In the genomic region with DNA sequence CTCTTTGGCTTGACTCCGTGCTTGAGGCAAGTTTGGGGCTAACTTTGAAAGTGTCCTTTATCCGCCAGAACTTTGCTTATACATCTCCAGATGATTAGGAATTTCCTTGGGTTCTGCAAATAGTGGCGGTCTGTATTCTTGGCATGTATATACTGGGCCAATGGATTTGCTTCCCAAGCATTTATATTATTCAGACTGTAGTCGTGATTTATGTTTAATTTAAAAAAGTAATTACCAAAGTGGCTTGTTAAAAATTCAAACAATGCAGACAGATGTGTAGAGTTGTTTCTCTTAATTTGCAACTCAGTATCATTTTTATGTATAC, we compare ENCODE assay signal across 8 mouse cellular contexts. TPM values are rescaled to one million over a fixed set of nuclear protein-coding genes. Genes with fewer than 3 reads are reported as not detected.
DNase-seq lines count a peak whose midpoint lies in the region; ATAC-seq and TF ChIP-seq lines count a peak whose summit lies in the region.

No protein-coding gene starts in this region.

- in situ Hi-C loops in CH12.LX (cut with MboI; ENCODE audit: low pct_ligation_motif_present, low pct_unique_long_range_greater_than_20kb, low sequenced_read_pairs) = no loop called here

- no peak for TF ChIP-seq CTCF in CH12.LX (conservative IDR thresholded peaks at IDR 0.05 in 1 of 2, IDR thresholded peaks at IDR 0.05 in 1 of 2; ENCODE audit: low read depth in 2 of 2, low read length in 2 of 2)

- no peaks in the 10 kb centered on the region for H3K9me3 ChIP-seq in heart, embryonic 10.5 days
- H3K9me3 ChIP-seq in CH12.LX (replicated peaks; ENCODE audit: low read length) = no peaks in the 10 kb centered on the region
- no peaks in the 10 kb centered on the region for H3K9me3 ChIP-seq in forebrain, embryonic 13.5 days (replicated peaks)
- no peaks in the 10 kb centered on the region for H3K9me3 ChIP-seq in liver, embryonic 15.5 days (replicated peaks)

- no peak for TF ChIP-seq RAD21 in CH12.LX (IDR thresholded peaks at IDR 0.05; ENCODE audit: low read depth, low read length)

- peaks cover 36% of the 10 kb centered on the region for H3K27me3 ChIP-seq in heart, embryonic 10.5 days (ENCODE audit: insufficient read depth, poor library complexity, severe bottlenecking)
- H3K27me3 ChIP-seq in CH12.LX (replicated peaks) = peaks cover 21% of the 10 kb centered on the region
- peaks cover 2% of the 10 kb centered on the region; the same call in 1 of the 2 replicates for H3K27me3 ChIP-seq in forebrain, embryonic 13.5 days
- peaks cover 4% of the 10 kb centered on the region; the same call in 1 of the 2 replicates for H3K27me3 ChIP-seq in liver, embryonic 15.5 days

- peak overlapping the region; percentile 35 for H3K4me2 ChIP-seq in CH12.LX (ENCODE audit: insufficient read depth, low read depth, poor library complexity, severe bottlenecking)
- H3K4me2 ChIP-seq in forebrain, embryonic 13.5 days = peak overlapping the region; percentile 73
- peak overlapping the region; percentile 78 for H3K4me2 ChIP-seq in liver, embryonic 15.5 days

- dilution Hi-C loops in CH12.LX (cut with MboI; ENCODE audit: extremely low pct_ligation_motif_present, extremely low pct_unique_long_range_greater_than_20kb, low sequenced_read_pairs) = no loop called here

- TF ChIP-seq POLR2A in CH12.LX (IDR thresholded peaks at IDR 0.05; ENCODE audit: low read depth, low read length) = no peak

- no peaks in the 10 kb centered on the region for H3K79me2 ChIP-seq in CH12.LX (replicated peaks; ENCODE audit: control insufficient read depth, extremely low read depth, insufficient read depth, poor library complexity, severe bottlenecking)

- peak; percentile 41; the same call in 1 of the 2 replicates for ATAC-seq in forebrain, embryonic 13.5 days
- ATAC-seq in liver, embryonic 15.5 days (ENCODE audit: insufficient read depth) = peak; percentile 8

- no peak overlapping the region; the same call in 1 of the 2 replicates for H3K9ac ChIP-seq in CH12.LX (ENCODE audit: insufficient read depth, low read depth)
- H3K9ac ChIP-seq in forebrain, embryonic 13.5 days = peak overlapping the region; percentile 68
- peak overlapping the region; percentile 65 for H3K9ac ChIP-seq in liver, embryonic 15.5 days

- H3K4me1 ChIP-seq in heart, embryonic 10.5 days = peaks cover 3% of the 10 kb centered on the region; the same call in 1 of the 2 replicates
- H3K4me1 ChIP-seq in CH12.LX (ENCODE audit: control insufficient read depth in 1 of 2, insufficient read depth in 2 of 2) = peaks cover 15 to 29% of the 10 kb centered on the region in 2 experiments
- 0 out of 2 replicates have a peak, but pooled peaks cover 7% of the 10 kb centered on the region for H3K4me1 ChIP-seq in forebrain, embryonic 13.5 days
- peaks cover 53% of the 10 kb centered on the region for H3K4me1 ChIP-seq in liver, embryonic 15.5 days (replicated peaks)

- no peaks in the 10 kb centered on the region for H3K36me3 ChIP-seq in heart, embryonic 10.5 days
- no peaks in the 10 kb centered on the region for H3K36me3 ChIP-seq in CH12.LX (replicated peaks in 1 of 2; ENCODE audit: control insufficient read depth in 1 of 2, insufficient read depth in 1 of 2, low read length in 1 of 2)
- no peaks in the 10 kb centered on the region for H3K36me3 ChIP-seq in forebrain, embryonic 13.5 days (ENCODE audit: poor library complexity, severe bottlenecking)
- no peaks in the 10 kb centered on the region for H3K36me3 ChIP-seq in liver, embryonic 15.5 days (replicated peaks)

- intact Hi-C loops in heart, postnatal 14 days (cut with DNase I) = no loop called here

- WGBS in heart, embryonic 10.5 days = 17% methylated on average over 4 of the region's 4 CpGs
- 12% methylated on average over 4 of the region's 4 CpGs for WGBS in forebrain, embryonic 13.5 days
- 11% methylated on average over 4 of the region's 4 CpGs for WGBS in liver, embryonic 15.5 days (ENCODE audit: insufficient replicate concordance)

- no peak for TF ChIP-seq EP300 in CH12.LX (IDR thresholded peaks at IDR 0.05; ENCODE audit: low read length)

- peak overlapping the region; percentile 56; the same call in 1 of the 2 replicates for H3K27ac ChIP-seq in heart, embryonic 10.5 days
- H3K27ac ChIP-seq in CH12.LX (ENCODE audit: insufficient read depth, low read depth) = no peak overlapping the region
- no peak overlapping the region for H3K27ac ChIP-seq in forebrain, embryonic 13.5 days
- peak overlapping the region; percentile 83 for H3K27ac ChIP-seq in liver, embryonic 15.5 days (replicated peaks)

- no peak for DNase-seq in heart, embryonic 10.5 days (ENCODE audit: low spot score)
- no peak for DNase-seq in heart, postnatal 14 days
- DNase-seq in CH12.LX (ENCODE audit: extremely low read depth) = no peak
- no peak for DNase-seq in cerebellum, postnatal 14 days
- no peak for DNase-seq in right cerebral cortex, postnatal 36 days (ENCODE audit: low spot score in 2 of 2)
- no peak for DNase-seq in frontal cortex, adult 2 months (ENCODE audit: extremely low spot score in 1 of 2, low spot score in 1 of 2)

- peak overlapping the region; percentile 66 for H3K4me3 ChIP-seq in heart, embryonic 10.5 days
- H3K4me3 ChIP-seq in CH12.LX (replicated peaks in 1 of 3; ENCODE audit: low read depth in 2 of 3, low read length in 2 of 3, poor library complexity in 1 of 3) = peak overlapping the region; percentile 48 to 54 (median 49)
- peak overlapping the region; percentile 59 for H3K4me3 ChIP-seq in forebrain, embryonic 13.5 days
- peak overlapping the region; percentile 73 for H3K4me3 ChIP-seq in liver, embryonic 15.5 days (replicated peaks)

TF ChIP-seq in CH12.LX, 34 proteins besides CTCF, POLR2A, EP300 and RAD21:
- TF ChIP-seq ZNF384 (IDR thresholded peaks at IDR 0.05; ENCODE audit: low read depth, low read length) = no peak
- TF ChIP-seq BHLHE40 (IDR thresholded peaks at IDR 0.05; ENCODE audit: low read depth, low read length) = no peak
- no peak for TF ChIP-seq MAFK (IDR thresholded peaks at IDR 0.05; ENCODE audit: insufficient replicate concordance, low read length)
- no peak for TF ChIP-seq CHD2 (IDR thresholded peaks at IDR 0.05; ENCODE audit: low read length)
- TF ChIP-seq KAT2A (IDR thresholded peaks at IDR 0.05; ENCODE audit: insufficient replicate concordance, low read length) = no peak
- TF ChIP-seq RCOR1 (conservative IDR thresholded peaks at IDR 0.05; ENCODE audit: low read depth, low read length) = no peak
- no peak for TF ChIP-seq POLR2AphosphoS2 (IDR thresholded peaks at IDR 0.05; ENCODE audit: low read depth, low read length)
- no peak for TF ChIP-seq MYC (IDR thresholded peaks at IDR 0.05; ENCODE audit: low read depth, low read length)
- TF ChIP-seq USF1 (IDR thresholded peaks at IDR 0.05; ENCODE audit: low read depth, low read length) = no peak
- TF ChIP-seq TBP (conservative IDR thresholded peaks at IDR 0.05; ENCODE audit: low read depth, low read length) = no peak
- TF ChIP-seq MEF2A (IDR thresholded peaks at IDR 0.05; ENCODE audit: borderline replicate concordance, low read depth, low read length) = no peak

RNA-seq across cellular contexts. Expression of gene Usp18, which starts 0.3 kb away (rescaled TPM):
- 0.62 and 1.5 TPM in 2 replicates for polyA plus RNA-seq in heart, embryonic 10.5 days (2016; fragmentation: Nextera tagmentation; extraction: Ambion mirVana)
- total RNA-seq in heart, postnatal 14 days (2021) = 1 to 10 TPM in 1 of 2 experiments, under 1 TPM in 1; 0.86 to 1.0 TPM
- total RNA-seq in CH12.LX (2012; rRNA removed) = 1.3 TPM in 2 replicates
- 0.36 and 0.63 TPM in 2 replicates for total RNA-seq in CH12.LX (2014; rRNA removed)
- polyA plus RNA-seq in CH12.LX (2012; ENCODE audit: insufficient read length, low read depth) = 1.3 and 1.5 TPM in 2 replicates
- 0.76 and 0.84 TPM in 2 replicates for polyA plus RNA-seq in forebrain, embryonic 13.5 days (2015; fragmentation: Nextera tagmentation; extraction: Ambion mirVana)
- polyA plus RNA-seq in liver, embryonic 15.5 days (2015; fragmentation: Nextera tagmentation; extraction: Ambion mirVana) = 9.5 and 10.9 TPM in 2 replicates
- 2.7 and 3.4 TPM in 2 replicates for polyA plus RNA-seq in frontal cortex, adult 2 months (2012; rRNA removed)

RNA-seq across cellular contexts. Expression of gene Tuba8, which starts 35.5 kb away (rescaled TPM):
- 0.95 and 2.3 TPM in 2 replicates for polyA plus RNA-seq in heart, embryonic 10.5 days (2016; fragmentation: Nextera tagmentation; extraction: Ambion mirVana)
- 100 to 1,000 TPM in 1 of 2 experiments, 10 to 100 TPM in 1; 78.5 to 115 TPM for total RNA-seq in heart, postnatal 14 days (2021)
- total RNA-seq in CH12.LX (2012; rRNA removed) (not detected in 2 replicates), CH12.LX (2014; rRNA removed) (not detected in 2 replicates)
- not detected in 2 replicates for polyA plus RNA-seq in CH12.LX (2012; ENCODE audit: insufficient read length, low read depth)
- 0.20 TPM in 1 of 2 replicates, not detected in the other for polyA plus RNA-seq in forebrain, embryonic 13.5 days (2015; fragmentation: Nextera tagmentation; extraction: Ambion mirVana)
- polyA plus RNA-seq in liver, embryonic 15.5 days (2015; fragmentation: Nextera tagmentation; extraction: Ambion mirVana) = 5.4 and 6.1 TPM in 2 replicates
- polyA plus RNA-seq in frontal cortex, adult 2 months (2012; rRNA removed) = 15.4 and 21.0 TPM in 2 replicates

RNA-seq across cellular contexts. Expression of gene Slc6a13, which starts 54.0 kb away (rescaled TPM):
- 10.9 and 12.2 TPM in 2 replicates for polyA plus RNA-seq in heart, embryonic 10.5 days (2016; fragmentation: Nextera tagmentation; extraction: Ambion mirVana)
- total RNA-seq in heart, postnatal 14 days (2021) = 1 to 10 TPM in 1 of 2 experiments, under 1 TPM in 1; 0.19 to 1.3 TPM
- total RNA-seq in CH12.LX (2012; rRNA removed) (9.6 and 12.3 TPM in 2 replicates), CH12.LX (2014; rRNA removed) (12.7 and 15.4 TPM in 2 replicates)
- polyA plus RNA-seq in CH12.LX (2012; ENCODE audit: insufficient read length, low read depth) = 17.4 and 21.5 TPM in 2 replicates
- 4.1 and 7.7 TPM in 2 replicates for polyA plus RNA-seq in forebrain, embryonic 13.5 days (2015; fragmentation: Nextera tagmentation; extraction: Ambion mirVana)
- polyA plus RNA-seq in liver, embryonic 15.5 days (2015; fragmentation: Nextera tagmentation; extraction: Ambion mirVana) = 34.1 and 39.1 TPM in 2 replicates
- polyA plus RNA-seq in frontal cortex, adult 2 months (2012; rRNA removed) = 12.3 and 17.9 TPM in 2 replicates

Comparison
In these comparisons a context has a peak if more than half of its experiments do, and no peak if none do; other contexts are left out.
1. H3K27ac ChIP-seq: peak in heart, embryonic 10.5 days (single experiment) and liver, embryonic 15.5 days (single experiment); none in CH12.LX (single experiment) and forebrain, embryonic 13.5 days (single experiment).
2. Peak in every context shown above with its lines, with median percentiles within 50 percentile points of each other: H3K4me3 ChIP-seq and H3K4me2 ChIP-seq.